Mouse (Mus musculus): ENCODE measurements at regions not wholly inside any gene's neighbourhood (a gene's known extent, or its start where the extent isn't known, plus 50 kb on each side); places are given as distances from the start of the nearest gene placed in this dataset.

DNA sequence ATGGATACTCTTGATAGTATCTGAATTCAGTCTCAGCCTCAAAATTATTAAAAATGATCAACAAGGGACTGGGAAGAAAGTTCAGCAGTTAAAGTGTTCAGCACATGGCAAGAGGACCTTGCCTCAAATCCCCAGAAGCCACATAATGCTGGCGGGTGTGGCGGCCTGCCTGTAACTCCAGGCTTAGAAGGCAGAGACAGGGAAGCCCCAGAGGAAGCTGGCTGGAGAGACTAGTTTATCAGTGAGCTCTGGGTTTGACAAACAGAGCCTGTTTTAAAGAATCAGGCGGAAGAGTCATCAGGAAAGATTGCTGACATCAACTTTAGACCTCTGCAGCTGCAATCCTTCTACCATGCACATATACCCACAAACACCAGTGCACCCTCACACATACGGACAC lies 52.1 kb upstream of the Fyn start:
- no peak for ATAC-seq (ENCODE audit: low read depth)
- Histone ChIP-seq H3K9me3 (no peaks in the 10 kb centered on the region), H3K27ac (replicated peaks) (no peak overlapping the region), H3K4me1 (replicated peaks) (peaks cover 19% of the 10 kb centered on the region), H3K36me3 (no peaks in the 10 kb centered on the region), H3K4me3 (no peak overlapping the region), H3K9ac (no peak overlapping the region), H3K27me3 (no peaks in the 10 kb centered on the region), H3K4me2 (no peak overlapping the region)
- WGBS, result 71% methylated on average over 4 of the region's 4 CpGs

DNA sequence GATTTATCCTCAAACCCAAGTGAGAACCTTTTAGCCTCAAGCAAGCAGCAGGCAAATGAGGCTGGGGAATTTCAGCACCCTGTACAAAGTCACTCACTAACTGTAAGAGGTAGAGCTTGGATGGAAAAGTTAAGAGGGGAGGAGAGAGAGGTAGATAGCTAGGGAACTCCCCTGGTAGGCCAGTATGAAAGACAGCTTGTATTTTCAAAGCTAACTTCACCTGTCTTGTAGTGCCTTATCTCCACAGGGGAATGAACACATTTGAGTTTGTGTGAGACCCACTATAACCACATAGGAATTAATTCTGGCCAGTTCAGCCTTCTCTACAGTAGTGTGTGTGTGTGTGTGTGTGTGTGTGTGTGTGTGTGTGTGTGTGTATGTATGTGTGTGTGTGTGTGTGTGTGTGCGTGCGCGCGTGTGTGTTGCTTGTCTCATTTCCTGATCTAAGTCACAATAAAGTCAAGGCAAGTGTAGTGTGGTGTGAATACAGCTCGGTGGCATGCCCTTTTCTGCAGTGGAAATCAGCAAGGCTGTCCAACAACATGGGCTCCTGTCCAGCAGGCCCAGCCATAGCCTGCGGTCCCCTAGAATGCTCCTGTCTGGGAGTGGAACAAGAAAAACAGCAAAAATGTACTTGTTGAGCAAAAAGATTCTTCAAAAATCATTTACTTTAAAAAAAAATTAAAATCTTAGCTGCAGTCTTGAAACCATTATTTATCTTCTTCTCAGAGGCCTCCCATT lies 53.1 kb upstream of the Fyn start:
- peaks cover 9% of the 10 kb centered on the region; the same call in 1 of the 2 replicates for H3K4me1 ChIP-seq (replicated peaks)
- no peak overlapping the region for H3K9ac ChIP-seq
- no peak for ATAC-seq (ENCODE audit: low read depth)
- WGBS, result 85% methylated on average over 5 of the region's 6 CpGs
- H3K4me2 ChIP-seq, result no peak overlapping the region
- H3K27me3 ChIP-seq, result no peaks in the 10 kb centered on the region
- H3K36me3 ChIP-seq, result no peaks in the 10 kb centered on the region
- H3K9me3 ChIP-seq, result no peaks in the 10 kb centered on the region
- no peak overlapping the region for H3K4me3 ChIP-seq
- H3K27ac ChIP-seq (replicated peaks), result no peak overlapping the region

- no peaks in the 10 kb centered on the region for H3K36me3 ChIP-seq
- 93% methylated on average over 1 of the region's 1 CpGs for WGBS
- no peak overlapping the region for H3K27ac ChIP-seq (replicated peaks)
- no peak for ATAC-seq (ENCODE audit: low read depth)
- H3K9me3 ChIP-seq, result no peaks in the 10 kb centered on the region
- no peak overlapping the region for H3K9ac ChIP-seq
- H3K4me3 ChIP-seq, result no peak overlapping the region
- H3K4me1 ChIP-seq (replicated peaks), result peaks cover 9% of the 10 kb centered on the region; the same call in 1 of the 2 replicates
- H3K4me2 ChIP-seq, result no peak overlapping the region
- no peaks in the 10 kb centered on the region for H3K27me3 ChIP-seq
Measured at GRCm38 (mm10) chr10:39311501-39311900, 57.2 kb upstream of the Fyn start.

- Histone ChIP-seq H3K27ac (replicated peaks) (no peak overlapping the region), H3K4me3 (no peak overlapping the region), H3K9me3 (no peaks in the 10 kb centered on the region), H3K27me3 (no peaks in the 10 kb centered on the region), H3K36me3 (no peaks in the 10 kb centered on the region), H3K4me2 (no peak overlapping the region), H3K4me1 (replicated peaks) (no peaks in the 10 kb centered on the region), H3K9ac (no peak overlapping the region)
- WGBS, result 87% methylated on average over 1 of the region's 1 CpGs
- no peak for ATAC-seq (ENCODE audit: low read depth)
Measured at GRCm38 (mm10) chr10:39308535-39308934, 60.1 kb upstream of the Fyn start.

DNA sequence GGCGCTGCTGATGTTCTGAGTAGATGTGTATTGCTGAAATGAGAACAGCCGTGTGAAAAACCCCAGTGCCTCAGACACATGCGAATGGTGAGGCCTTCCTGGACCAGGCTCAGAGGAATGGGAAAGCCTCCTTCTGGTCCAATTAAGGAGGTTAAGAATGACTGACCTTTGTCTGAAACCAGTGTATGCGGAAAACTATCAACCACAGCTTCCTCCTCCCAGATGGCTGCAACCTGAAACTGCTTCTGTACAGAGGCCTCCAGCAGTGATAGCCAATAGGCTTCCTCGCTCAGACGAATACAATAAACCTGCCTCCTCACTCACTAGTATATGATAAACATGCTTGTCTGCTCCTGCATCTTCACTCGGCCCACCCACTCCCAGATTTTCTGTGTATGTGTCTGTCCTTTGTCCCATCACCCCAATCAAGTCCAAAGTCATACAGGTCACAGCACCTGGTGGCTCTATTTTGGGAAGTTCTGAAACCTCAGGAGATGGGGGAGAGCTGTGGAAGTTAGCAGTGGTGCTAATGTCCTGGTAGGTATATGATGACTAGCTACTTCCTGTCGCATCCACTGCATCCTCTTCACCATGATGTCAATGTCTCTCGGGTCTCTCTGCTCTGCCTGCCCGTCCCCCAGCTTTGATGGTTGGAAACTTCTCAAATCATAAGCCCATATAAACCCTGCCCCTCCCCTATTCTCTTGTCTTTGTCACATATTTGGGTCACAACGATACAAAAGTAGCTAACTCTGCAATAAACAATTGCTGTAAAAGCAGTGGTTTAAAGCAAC lies 75.8 kb upstream of the Fyn start:
- no peak overlapping the region for H3K9ac ChIP-seq

DNA sequence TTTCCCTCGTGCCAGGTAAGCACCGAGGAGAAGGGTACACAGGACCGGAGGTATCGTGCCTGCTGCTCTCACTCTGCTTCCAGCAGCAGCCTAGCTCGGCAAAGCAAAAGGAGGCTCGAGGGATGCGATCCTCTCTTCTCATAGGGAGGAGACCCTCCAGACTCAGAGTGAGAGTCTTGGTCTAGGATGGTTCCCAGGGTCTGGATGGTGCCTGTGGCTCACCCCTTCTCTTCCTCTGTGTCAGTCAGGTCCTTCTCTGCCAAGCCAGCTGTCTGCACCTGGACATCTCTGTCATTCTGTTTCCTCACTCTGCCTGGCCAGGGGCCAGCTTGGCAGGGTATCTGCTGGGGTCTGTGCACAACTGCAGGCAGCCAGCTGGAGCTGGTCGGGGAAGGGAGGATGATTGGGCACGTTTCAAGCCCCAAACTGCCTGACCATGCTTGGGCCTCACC lies 76.9 kb upstream of the Fyn start:
- ATAC-seq (ENCODE audit: low read depth), result peak; percentile 71
- H3K27ac ChIP-seq (replicated peaks), result peak overlapping the region; percentile 80
- 68% methylated on average over 9 of the region's 9 CpGs for WGBS
- H3K9ac ChIP-seq, result no peak overlapping the region
- no peak overlapping the region for H3K4me3 ChIP-seq
- peaks cover 35% of the 10 kb centered on the region for H3K4me1 ChIP-seq (replicated peaks)
- no peaks in the 10 kb centered on the region for H3K9me3 ChIP-seq
- H3K4me2 ChIP-seq, result no peak overlapping the region
- H3K27me3 ChIP-seq, result no peaks in the 10 kb centered on the region
- no peaks in the 10 kb centered on the region for H3K36me3 ChIP-seq

More for the DNA sequence above, 75.8 kb upstream of the Fyn start:
- H3K27ac ChIP-seq (replicated peaks), result no peak overlapping the region
- H3K9me3 ChIP-seq, result peaks cover 1% of the 10 kb centered on the region; the same call in 1 of the 2 replicates
- no peak overlapping the region for H3K4me3 ChIP-seq
- no peak for ATAC-seq (ENCODE audit: low read depth)
- no peaks in the 10 kb centered on the region for H3K36me3 ChIP-seq
- WGBS, result 69% methylated on average over 11 of the region's 11 CpGs
- H3K27me3 ChIP-seq, result no peaks in the 10 kb centered on the region
- H3K4me2 ChIP-seq, result no peak overlapping the region
- H3K4me1 ChIP-seq (replicated peaks), result peaks cover 35% of the 10 kb centered on the region

DNA sequence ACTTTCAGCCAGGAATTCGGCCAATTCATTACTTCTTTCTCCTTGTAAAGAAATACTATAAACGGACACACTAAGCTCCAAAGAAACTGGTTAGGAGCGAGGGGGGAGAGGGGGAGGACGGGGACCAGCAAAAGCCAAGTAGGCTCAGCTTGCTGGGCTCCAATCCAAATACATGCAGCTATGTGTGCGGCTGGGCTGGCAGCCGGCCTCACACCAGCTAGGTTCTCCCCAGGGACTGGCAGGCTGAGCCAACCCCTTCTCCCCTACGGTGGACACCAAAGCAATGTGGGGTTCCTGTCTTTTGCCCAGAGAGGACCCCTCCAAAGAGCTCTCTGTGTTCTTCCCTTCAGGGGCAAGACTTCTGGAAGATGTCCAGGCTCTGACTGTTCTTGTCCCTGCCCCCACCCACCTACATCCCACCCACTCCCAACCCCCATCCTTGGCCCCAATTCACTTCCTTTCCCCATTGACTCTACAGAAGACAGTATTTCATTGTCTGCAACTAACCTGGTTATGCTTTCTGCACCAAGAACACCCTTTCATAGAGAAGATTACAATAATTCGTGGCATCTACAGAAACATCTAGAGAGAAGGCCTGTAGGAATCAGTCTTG lies 77.4 kb upstream of the Fyn start:
- H3K9ac ChIP-seq, result no peak overlapping the region
- peaks cover 35% of the 10 kb centered on the region for H3K4me1 ChIP-seq (replicated peaks)
- H3K4me3 ChIP-seq, result no peak overlapping the region
- 46% methylated on average over 8 of the region's 8 CpGs for WGBS
- no peaks in the 10 kb centered on the region for H3K9me3 ChIP-seq
- no peaks in the 10 kb centered on the region for H3K27me3 ChIP-seq
- peak; percentile 88 for ATAC-seq (ENCODE audit: low read depth)
- no peaks in the 10 kb centered on the region for H3K36me3 ChIP-seq
- peak overlapping the region; percentile 80 for H3K27ac ChIP-seq (replicated peaks)
- H3K4me2 ChIP-seq, result no peak overlapping the region

DNA sequence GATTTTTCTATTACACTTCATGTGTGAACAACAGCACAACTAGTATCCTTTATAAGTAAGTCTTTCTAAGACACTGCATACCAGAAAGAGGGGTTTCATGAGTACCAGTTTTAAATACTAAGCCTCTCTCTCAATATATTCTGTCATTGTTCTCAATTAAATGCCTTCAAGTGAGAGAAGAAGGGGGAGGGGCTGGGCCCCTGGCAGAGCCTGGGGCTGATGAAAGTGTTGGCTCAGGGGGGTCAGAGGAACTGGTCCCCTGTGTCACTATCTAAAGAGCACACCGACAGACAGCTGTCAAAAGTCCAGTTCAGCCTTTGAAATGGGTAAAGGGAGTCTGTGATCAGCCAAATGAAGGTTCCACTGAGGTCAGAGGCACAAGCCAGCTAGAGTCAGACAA lies 78.4 kb upstream of the Fyn start:
- Histone ChIP-seq H3K27me3 (no peaks in the 10 kb centered on the region), H3K36me3 (no peaks in the 10 kb centered on the region), H3K9ac (no peak overlapping the region), H3K4me1 (replicated peaks) (peaks cover 35% of the 10 kb centered on the region), H3K4me2 (no peak overlapping the region), H3K9me3 (no peaks in the 10 kb centered on the region), H3K27ac (replicated peaks) (peak overlapping the region; percentile 59; the same call in 1 of the 2 replicates), H3K4me3 (no peak overlapping the region)
- no peak for ATAC-seq (ENCODE audit: low read depth)
- 34% methylated on average over 1 of the region's 1 CpGs for WGBS

DNA sequence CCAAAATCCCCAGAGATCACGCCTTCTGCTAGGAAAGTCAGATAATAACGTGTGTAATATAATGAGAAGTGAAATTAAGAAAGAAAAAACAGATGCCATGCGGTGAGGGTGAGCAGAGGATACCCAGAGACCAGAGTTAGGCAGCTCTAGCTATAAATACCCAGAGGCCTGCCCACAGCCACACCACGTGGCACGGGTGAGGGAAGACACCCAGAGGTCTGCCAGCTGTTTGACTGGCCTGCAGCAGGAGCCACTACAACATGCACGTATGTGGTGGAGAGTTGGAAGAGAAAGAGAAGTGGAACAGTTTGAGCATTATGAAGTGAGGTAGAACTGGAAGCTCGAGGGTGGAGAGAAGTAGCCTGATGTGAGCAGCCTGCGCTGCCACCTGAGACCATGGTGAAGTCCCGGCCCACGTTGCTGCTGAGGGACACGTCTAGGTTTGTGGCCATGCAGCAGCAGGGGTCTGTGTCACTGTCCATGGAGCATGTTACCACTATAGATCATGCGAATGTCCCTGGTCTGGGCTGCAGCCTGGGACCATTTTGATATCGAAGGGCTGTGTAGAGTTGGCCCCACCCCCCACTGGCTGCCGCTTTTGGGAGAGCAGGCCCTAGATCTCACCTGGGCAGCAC lies 88.2 kb upstream of the Fyn start:
- H3K9me3 ChIP-seq, result no peaks in the 10 kb centered on the region
- WGBS, result 84% methylated on average over 14 of the region's 14 CpGs
- H3K27me3 ChIP-seq, result no peaks in the 10 kb centered on the region
- no peak overlapping the region for H3K9ac ChIP-seq
- no peak overlapping the region for H3K27ac ChIP-seq (replicated peaks)
- H3K36me3 ChIP-seq, result no peaks in the 10 kb centered on the region
- no peak; the same call in 1 of the 2 replicates for ATAC-seq (ENCODE audit: low read depth)
- no peak overlapping the region for H3K4me2 ChIP-seq
- no peaks in the 10 kb centered on the region for H3K4me1 ChIP-seq (replicated peaks)
- no peak overlapping the region for H3K4me3 ChIP-seq

DNA sequence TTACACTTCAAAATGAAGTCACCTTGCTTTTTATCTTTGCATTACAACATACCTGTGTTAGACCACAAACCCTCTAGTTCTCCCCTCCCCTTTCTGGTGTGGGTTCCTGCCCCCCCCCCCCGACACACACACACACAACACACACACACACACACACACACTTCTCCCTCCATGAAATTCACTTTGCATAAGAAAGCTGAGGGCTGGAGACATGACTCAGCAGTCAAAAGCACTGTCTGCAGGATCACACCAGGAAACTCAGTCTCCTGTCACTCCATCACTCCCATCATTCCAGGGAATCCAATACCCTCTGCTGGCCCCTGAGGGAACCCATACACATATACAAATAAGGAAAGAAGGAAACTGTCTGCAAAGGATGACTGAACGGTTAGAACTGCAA lies 94.5 kb upstream of the Fyn start:
- no peak overlapping the region for H3K4me2 ChIP-seq
- H3K4me3 ChIP-seq, result no peak overlapping the region
- no peaks in the 10 kb centered on the region for H3K27me3 ChIP-seq
- no peaks in the 10 kb centered on the region for H3K9me3 ChIP-seq
- peaks cover 16% of the 10 kb centered on the region; the same call in 1 of the 2 replicates for H3K4me1 ChIP-seq (replicated peaks)
- no peak for ATAC-seq (ENCODE audit: low read depth)
- WGBS, result 35% methylated on average over 2 of the region's 2 CpGs
- no peak overlapping the region for H3K9ac ChIP-seq
- H3K27ac ChIP-seq (replicated peaks), result no peak overlapping the region
- no peaks in the 10 kb centered on the region for H3K36me3 ChIP-seq

- no peaks in the 10 kb centered on the region for H3K36me3 ChIP-seq
- H3K27ac ChIP-seq (replicated peaks), result no peak overlapping the region
- no peak overlapping the region for H3K4me2 ChIP-seq
- no peak overlapping the region for H3K4me3 ChIP-seq
- WGBS, result 64% methylated on average over 4 of the region's 4 CpGs
- no peak overlapping the region for H3K9ac ChIP-seq
- no peaks in the 10 kb centered on the region for H3K9me3 ChIP-seq
- H3K4me1 ChIP-seq (replicated peaks), result peaks cover 16% of the 10 kb centered on the region; the same call in 1 of the 2 replicates
- no peak for ATAC-seq (ENCODE audit: low read depth)
- H3K27me3 ChIP-seq, result no peaks in the 10 kb centered on the region
Measured at GRCm38 (mm10) chr10:39273426-39273825, 95.2 kb upstream of the Fyn start.
